Mouse (Mus musculus): ENCODE results near the gene Lpin2. TPM values are rescaled to one million over a fixed set of nuclear protein-coding genes. Genes with fewer than 3 reads are reported as not detected.

The Lpin2 gene
- polyA plus RNA-seq, 1 experiment from 2014 or later, result 42.3 TPM

- Histone ChIP-seq H3K4me3 (replicated peaks) (no peak overlapping the region), H3K9ac (no peak overlapping the region), H3K27me3 (no peaks in the 10 kb centered on the region), H3K4me2 (no peak overlapping the region), H3K36me3 (replicated peaks) (no peaks in the 10 kb centered on the region), H3K27ac (replicated peaks) (no peak overlapping the region), H3K9me3 (replicated peaks) (no peaks in the 10 kb centered on the region), H3K4me1 (replicated peaks) (peaks cover 27% of the 10 kb centered on the region)
- 48% methylated on average over 4 of the region's 4 CpGs for WGBS (ENCODE audit: insufficient replicate concordance)
- ATAC-seq (ENCODE audit: insufficient read depth), result no peak
These were observed 5.0 kb upstream of the Lpin2 start for GRCm38 (mm10) chr17:71177336-71177735.

- H3K4me2 ChIP-seq, result no peak overlapping the region; the same call in 1 of the 2 replicates
These were observed 4.4 kb upstream of the Lpin2 start for GRCm38 (mm10) chr17:71177949-71178348.

GRCm38 (mm10) chr17:71178530-71179181 lies 3.7 kb upstream of the Lpin2 start:
- Histone ChIP-seq H3K4me2 (peak overlapping the region; percentile 34), H3K36me3 (replicated peaks) (no peaks in the 10 kb centered on the region), H3K4me1 (replicated peaks) (peaks cover 36% of the 10 kb centered on the region), H3K9ac (no peak overlapping the region), H3K4me3 (replicated peaks) (no peak overlapping the region), H3K27ac (replicated peaks) (peak overlapping the region; percentile 38), H3K27me3 (no peaks in the 10 kb centered on the region), H3K9me3 (replicated peaks) (no peaks in the 10 kb centered on the region)
- no peak for ATAC-seq (ENCODE audit: insufficient read depth)
- 15% methylated on average over 10 of the region's 10 CpGs for WGBS (ENCODE audit: insufficient replicate concordance)

More at GRCm38 (mm10) chr17:71177949-71178348, 4.4 kb upstream of the Lpin2 start:
- Histone ChIP-seq H3K4me1 (replicated peaks) (peaks cover 33% of the 10 kb centered on the region), H3K4me3 (replicated peaks) (no peak overlapping the region), H3K9me3 (replicated peaks) (no peaks in the 10 kb centered on the region), H3K27me3 (no peaks in the 10 kb centered on the region), H3K36me3 (replicated peaks) (no peaks in the 10 kb centered on the region), H3K9ac (no peak overlapping the region), H3K27ac (replicated peaks) (no peak overlapping the region; the same call in 1 of the 2 replicates)
- 41% methylated on average over 2 of the region's 2 CpGs for WGBS (ENCODE audit: insufficient replicate concordance)
- no peak for ATAC-seq (ENCODE audit: insufficient read depth)

- ATAC-seq (ENCODE audit: insufficient read depth), result no peak
- Histone ChIP-seq H3K4me1 (replicated peaks) (peaks cover 42% of the 10 kb centered on the region), H3K4me2 (no peak overlapping the region), H3K27ac (replicated peaks) (peak overlapping the region; percentile 38), H3K27me3 (no peaks in the 10 kb centered on the region), H3K36me3 (replicated peaks) (no peaks in the 10 kb centered on the region), H3K9me3 (replicated peaks) (no peaks in the 10 kb centered on the region), H3K4me3 (replicated peaks) (no peak overlapping the region), H3K9ac (no peak overlapping the region)
- 65% methylated on average over 11 of the region's 11 CpGs for WGBS (ENCODE audit: insufficient replicate concordance)
These were observed 2.6 kb upstream of the Lpin2 start for GRCm38 (mm10) chr17:71179551-71180309.

- no peaks in the 10 kb centered on the region for H3K27me3 ChIP-seq
- peaks cover 51% of the 10 kb centered on the region for H3K4me1 ChIP-seq (replicated peaks)
- ATAC-seq (ENCODE audit: insufficient read depth), result no peak
- no peak overlapping the region for H3K27ac ChIP-seq (replicated peaks)
- no peaks in the 10 kb centered on the region for H3K9me3 ChIP-seq (replicated peaks)
- no peak overlapping the region for H3K4me2 ChIP-seq
- H3K9ac ChIP-seq, result no peak overlapping the region
- WGBS (ENCODE audit: insufficient replicate concordance), result 92% methylated on average over 4 of the region's 4 CpGs
- no peak overlapping the region for H3K4me3 ChIP-seq (replicated peaks)
- H3K36me3 ChIP-seq (replicated peaks), result no peaks in the 10 kb centered on the region
These were observed 1.8 kb upstream of the Lpin2 start for GRCm38 (mm10) chr17:71180601-71181000.

- under 1% methylated on average over 71 of the region's 71 CpGs for WGBS (ENCODE audit: insufficient replicate concordance)
- H3K4me2 ChIP-seq, result peak overlapping the region; percentile 93
- H3K9me3 ChIP-seq (replicated peaks), result no peaks in the 10 kb centered on the region
- H3K9ac ChIP-seq, result peak overlapping the region; percentile 99
- peak overlapping the region; percentile 93 for H3K27ac ChIP-seq (replicated peaks)
- peaks cover 67% of the 10 kb centered on the region for H3K4me1 ChIP-seq (replicated peaks)
- H3K36me3 ChIP-seq (replicated peaks), result no peaks in the 10 kb centered on the region
- peak; percentile 96 for ATAC-seq (ENCODE audit: insufficient read depth)
- H3K27me3 ChIP-seq, result no peaks in the 10 kb centered on the region
- peak overlapping the region; percentile 92 for H3K4me3 ChIP-seq (replicated peaks)
These were observed 704 bp downstream of the Lpin2 start for GRCm38 (mm10) chr17:71182871-71183656.

- peaks cover 64% of the 10 kb centered on the region for H3K4me1 ChIP-seq (replicated peaks)
- no peaks in the 10 kb centered on the region for H3K9me3 ChIP-seq (replicated peaks)
- no peaks in the 10 kb centered on the region for H3K36me3 ChIP-seq (replicated peaks)
- peak overlapping the region; percentile 93 for H3K27ac ChIP-seq (replicated peaks)
- under 1% methylated on average over 73 of the region's 79 CpGs for WGBS (ENCODE audit: insufficient replicate concordance)
- ATAC-seq (ENCODE audit: insufficient read depth), result no peak; the same call in 1 of the 2 replicates
- peak overlapping the region; percentile 99 for H3K9ac ChIP-seq
- H3K4me2 ChIP-seq, result peak overlapping the region; percentile 93
- no peaks in the 10 kb centered on the region for H3K27me3 ChIP-seq
- H3K4me3 ChIP-seq (replicated peaks), result peak overlapping the region; percentile 92
These were observed 1.4 kb downstream of the Lpin2 start for GRCm38 (mm10) chr17:71183657-71184261.

GRCm38 (mm10) chr17:71184356-71185111 lies 2.2 kb downstream of the Lpin2 start:
- H3K36me3 ChIP-seq (replicated peaks), result no peaks in the 10 kb centered on the region
- H3K9me3 ChIP-seq (replicated peaks), result no peaks in the 10 kb centered on the region
- H3K27me3 ChIP-seq, result no peaks in the 10 kb centered on the region
- peaks cover 60% of the 10 kb centered on the region for H3K4me1 ChIP-seq (replicated peaks)
- peak overlapping the region; percentile 93 for H3K27ac ChIP-seq (replicated peaks)
- ATAC-seq (ENCODE audit: insufficient read depth), result no peak
- WGBS (ENCODE audit: insufficient replicate concordance), result 3% methylated on average over 22 of the region's 22 CpGs
- H3K4me2 ChIP-seq, result peak overlapping the region; percentile 93
- peak overlapping the region; percentile 99 for H3K9ac ChIP-seq
- peak overlapping the region; percentile 92 for H3K4me3 ChIP-seq (replicated peaks)

- Histone ChIP-seq H3K4me2 (peak overlapping the region; percentile 93), H3K27ac (replicated peaks) (peak overlapping the region; percentile 93), H3K27me3 (no peaks in the 10 kb centered on the region), H3K4me3 (replicated peaks) (peak overlapping the region; percentile 92), H3K36me3 (replicated peaks) (no peaks in the 10 kb centered on the region), H3K9ac (peak overlapping the region; percentile 99), H3K4me1 (replicated peaks) (peaks cover 68% of the 10 kb centered on the region), H3K9me3 (replicated peaks) (no peaks in the 10 kb centered on the region)
- WGBS (ENCODE audit: insufficient replicate concordance), result 59% methylated on average over 1 of the region's 1 CpGs
- no peak for ATAC-seq (ENCODE audit: insufficient read depth)
These were observed 3.0 kb downstream of the Lpin2 start for GRCm38 (mm10) chr17:71185368-71185767.

GRCm38 (mm10) chr17:71190589-71190988 lies 8.2 kb downstream of the Lpin2 start:
- Histone ChIP-seq H3K9me3 (replicated peaks) (no peaks in the 10 kb centered on the region), H3K4me2 (peak overlapping the region; percentile 26; the same call in 1 of the 2 replicates), H3K9ac (no peak overlapping the region), H3K4me1 (replicated peaks) (peaks cover 75% of the 10 kb centered on the region), H3K36me3 (replicated peaks) (no peaks in the 10 kb centered on the region), H3K27me3 (no peaks in the 10 kb centered on the region), H3K4me3 (replicated peaks) (no peak overlapping the region), H3K27ac (replicated peaks) (no peak overlapping the region)
- WGBS (ENCODE audit: insufficient replicate concordance), result 73% methylated on average over 7 of the region's 7 CpGs
- no peak for ATAC-seq (ENCODE audit: insufficient read depth)

Measured in liver, embryonic 15.5 days (tissue).